Mouse (Mus musculus): Measurements from ENCODE around the gene Wdr64. TPM values are rescaled to one million over a fixed set of nuclear protein-coding genes. Genes with fewer than 3 reads are reported as not detected.

The Wdr64 gene
- polyA plus RNA-seq, 1 experiment = not detected

- Histone ChIP-seq H3K4me1 (ENCODE audit: control insufficient read depth) (no peaks in the 10 kb centered on the region), H3K36me3 (ENCODE audit: control insufficient read depth) (no peaks in the 10 kb centered on the region), H3K27me3 (ENCODE audit: control insufficient read depth) (no peaks in the 10 kb centered on the region), H3K4me3 (replicated peaks) (no peak overlapping the region), H3K9me3 (ENCODE audit: control insufficient read depth, low read length) (no peaks in the 10 kb centered on the region)
- TF ChIP-seq GATA1 (IDR thresholded peaks at IDR 0.05; ENCODE audit: low read length) = no peak
- TF ChIP-seq TAL1 (IDR thresholded peaks at IDR 0.05; ENCODE audit: low read length) = no peak
Observed at GRCm38 (mm10) chr1:175677459-175677858, 20.9 kb upstream of the Wdr64 start.

- no peaks in the 10 kb centered on the region for H3K4me1 ChIP-seq (ENCODE audit: control insufficient read depth)
- H3K36me3 ChIP-seq (ENCODE audit: control insufficient read depth) = no peaks in the 10 kb centered on the region
- no peaks in the 10 kb centered on the region for H3K9me3 ChIP-seq (ENCODE audit: control insufficient read depth, low read length)
- no peak for TF ChIP-seq GATA1 (IDR thresholded peaks at IDR 0.05; ENCODE audit: low read length)
- TF ChIP-seq TAL1 (IDR thresholded peaks at IDR 0.05; ENCODE audit: low read length) = no peak
- no peak overlapping the region for H3K4me3 ChIP-seq (replicated peaks)
- H3K27me3 ChIP-seq (ENCODE audit: control insufficient read depth) = no peaks in the 10 kb centered on the region
Observed at GRCm38 (mm10) chr1:175680995-175681394, 17.4 kb upstream of the Wdr64 start.

- TF ChIP-seq GATA1 (IDR thresholded peaks at IDR 0.05; ENCODE audit: low read length) = no peak
- no peak for TF ChIP-seq TAL1 (IDR thresholded peaks at IDR 0.05; ENCODE audit: low read length)
- Histone ChIP-seq H3K9me3 (ENCODE audit: control insufficient read depth, low read length) (no peaks in the 10 kb centered on the region), H3K4me1 (ENCODE audit: control insufficient read depth) (peaks cover 25% of the 10 kb centered on the region), H3K27me3 (ENCODE audit: control insufficient read depth) (no peaks in the 10 kb centered on the region), H3K36me3 (ENCODE audit: control insufficient read depth) (peaks cover 10% of the 10 kb centered on the region), H3K4me3 (replicated peaks) (peak overlapping the region; percentile 85)
Observed at GRCm38 (mm10) chr1:175691686-175692245, 6.6 kb upstream of the Wdr64 start.

- peak within 1 kb of the TSS; percentile 85 for H3K4me3 ChIP-seq (replicated peaks)
- no peaks in the 10 kb centered on the region for H3K27me3 ChIP-seq (ENCODE audit: control insufficient read depth)
- H3K9me3 ChIP-seq (ENCODE audit: control insufficient read depth, low read length) = no peaks in the 10 kb centered on the region
- peaks cover 25% of the 10 kb centered on the region for H3K4me1 ChIP-seq (ENCODE audit: control insufficient read depth)
- H3K36me3 ChIP-seq (ENCODE audit: control insufficient read depth) = peaks cover 7% of the 10 kb centered on the region
- TF ChIP-seq GATA1 (IDR thresholded peaks at IDR 0.05; ENCODE audit: low read length) (no peak), TAL1 (IDR thresholded peaks at IDR 0.05; ENCODE audit: low read length) (no peak)
Observed at GRCm38 (mm10) chr1:175692246-175692996, 6.0 kb upstream of the Wdr64 start, which contains the start of the genes Opn3 and Chml. Gene Opn3 (minus strand): TSS chr1:175692776. Gene Chml (minus strand): TSS chr1:175692901.

DNA sequence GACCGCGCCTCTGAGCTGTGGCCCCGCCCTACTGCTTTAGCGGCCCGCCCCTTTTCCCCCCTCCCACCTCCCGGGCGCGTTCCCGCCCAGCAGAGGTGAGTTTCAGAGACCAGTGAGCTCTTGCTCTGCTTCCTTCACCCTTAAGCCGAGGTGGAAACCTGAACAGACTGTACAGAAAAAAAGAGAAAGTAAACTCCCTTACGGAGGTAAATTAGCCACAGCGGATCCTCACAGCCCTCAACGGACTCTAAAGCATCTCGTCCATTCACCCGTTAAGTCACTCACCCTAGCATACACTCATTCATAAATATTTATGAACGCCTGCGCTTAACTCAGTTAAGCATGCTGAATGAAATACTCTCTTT lies 5.4 kb upstream of the Wdr64 start:
- Histone ChIP-seq H3K4me1 (ENCODE audit: control insufficient read depth) (peaks cover 25% of the 10 kb centered on the region), H3K36me3 (ENCODE audit: control insufficient read depth) (peaks cover 2% of the 10 kb centered on the region), H3K27me3 (ENCODE audit: control insufficient read depth) (no peaks in the 10 kb centered on the region), H3K4me3 (replicated peaks) (peak overlapping the region; percentile 85), H3K9me3 (ENCODE audit: control insufficient read depth, low read length) (no peaks in the 10 kb centered on the region)
- TF ChIP-seq TAL1 (IDR thresholded peaks at IDR 0.05; ENCODE audit: low read length) (no peak), GATA1 (IDR thresholded peaks at IDR 0.05; ENCODE audit: low read length) (no peak)

GRCm38 (mm10) chr1:175693429-175693960 lies 4.9 kb upstream of the Wdr64 start:
- Histone ChIP-seq H3K27me3 (ENCODE audit: control insufficient read depth) (no peaks in the 10 kb centered on the region), H3K4me3 (replicated peaks) (peak overlapping the region; percentile 85), H3K36me3 (ENCODE audit: control insufficient read depth) (no peaks in the 10 kb centered on the region), H3K4me1 (ENCODE audit: control insufficient read depth) (peaks cover 25% of the 10 kb centered on the region), H3K9me3 (ENCODE audit: control insufficient read depth, low read length) (no peaks in the 10 kb centered on the region)
- TF ChIP-seq GATA1 (IDR thresholded peaks at IDR 0.05; ENCODE audit: low read length) (no peak), TAL1 (IDR thresholded peaks at IDR 0.05; ENCODE audit: low read length) (no peak)

DNA sequence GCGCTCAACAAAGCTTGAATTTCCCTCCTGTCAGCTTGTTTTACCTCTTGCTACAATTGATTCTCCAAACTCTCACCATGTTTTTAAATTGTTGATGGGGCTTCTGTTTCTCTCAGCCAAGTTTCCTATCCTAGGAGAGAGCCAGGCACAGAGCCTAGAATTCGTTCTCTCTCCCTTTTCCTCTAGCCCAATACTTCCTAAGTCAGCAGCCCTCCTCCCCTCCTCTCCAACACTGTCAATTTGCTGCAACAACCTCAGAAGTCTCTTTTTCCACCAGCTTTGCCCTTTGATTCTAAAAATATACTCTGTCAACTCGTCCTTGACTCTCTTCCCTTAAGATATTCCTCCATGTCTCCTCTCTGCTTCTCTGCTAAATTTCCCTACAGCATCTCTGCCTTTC lies 982 bp downstream of the Wdr64 start:
- H3K27me3 ChIP-seq (ENCODE audit: control insufficient read depth) = no peaks in the 10 kb centered on the region
- no peaks in the 10 kb centered on the region for H3K4me1 ChIP-seq (ENCODE audit: control insufficient read depth)
- no peak overlapping the region for H3K4me3 ChIP-seq (replicated peaks)
- no peaks in the 10 kb centered on the region for H3K9me3 ChIP-seq (ENCODE audit: control insufficient read depth, low read length)
- no peak for TF ChIP-seq TAL1 (IDR thresholded peaks at IDR 0.05; ENCODE audit: low read length)
- TF ChIP-seq GATA1 (IDR thresholded peaks at IDR 0.05; ENCODE audit: low read length) = no peak
- H3K36me3 ChIP-seq (ENCODE audit: control insufficient read depth) = no peaks in the 10 kb centered on the region

DNA sequence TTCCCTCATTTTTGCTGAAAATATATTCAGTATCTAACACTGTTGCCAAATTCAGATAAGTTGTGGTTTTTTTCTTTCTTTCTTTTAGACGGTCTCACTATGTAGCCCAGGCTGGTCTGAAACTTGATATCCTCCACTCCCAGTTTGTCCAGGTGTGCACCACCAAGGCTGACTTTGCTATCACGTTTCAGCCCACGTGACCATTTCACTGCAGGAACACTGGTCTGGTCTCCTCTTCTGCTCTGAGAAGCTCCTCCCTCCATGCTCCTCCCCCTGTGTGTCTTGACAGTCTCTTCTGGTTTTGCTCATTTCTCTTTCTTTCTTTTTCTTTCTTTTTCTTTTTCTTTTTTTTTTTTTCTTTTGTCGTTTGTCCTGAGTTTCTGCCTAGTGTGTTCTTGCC lies 1.4 kb downstream of the Wdr64 start:
- H3K9me3 ChIP-seq (ENCODE audit: control insufficient read depth, low read length) = no peaks in the 10 kb centered on the region
- no peaks in the 10 kb centered on the region for H3K36me3 ChIP-seq (ENCODE audit: control insufficient read depth)
- H3K4me3 ChIP-seq (replicated peaks) = no peak overlapping the region
- no peaks in the 10 kb centered on the region for H3K27me3 ChIP-seq (ENCODE audit: control insufficient read depth)
- TF ChIP-seq TAL1 (IDR thresholded peaks at IDR 0.05; ENCODE audit: low read length) (no peak), GATA1 (IDR thresholded peaks at IDR 0.05; ENCODE audit: low read length) (no peak)
- H3K4me1 ChIP-seq (ENCODE audit: control insufficient read depth) = no peaks in the 10 kb centered on the region

- Histone ChIP-seq H3K27me3 (ENCODE audit: control insufficient read depth) (no peaks in the 10 kb centered on the region), H3K4me3 (replicated peaks) (no peak overlapping the region), H3K4me1 (ENCODE audit: control insufficient read depth) (no peaks in the 10 kb centered on the region), H3K36me3 (ENCODE audit: control insufficient read depth) (no peaks in the 10 kb centered on the region), H3K9me3 (ENCODE audit: control insufficient read depth, low read length) (no peaks in the 10 kb centered on the region)
- TF ChIP-seq GATA1 (IDR thresholded peaks at IDR 0.05; ENCODE audit: low read length) (no peak), TAL1 (IDR thresholded peaks at IDR 0.05; ENCODE audit: low read length) (no peak)
Observed at GRCm38 (mm10) chr1:175701145-175701544, 2.8 kb downstream of the Wdr64 start.
